Mouse (Mus musculus) CH12.LX (cell line): ENCODE results near the gene Wasf1.

Experiments
- CTCF ChIP-seq, 2 experiments: IDR thresholded peaks in 1 of 2; conservative IDR thresholded peaks in 1 of 2; 2 replicates each; pipeline ENCODE4 v1.5.1; 2011 to 2012; ENCODE audit warnings: low read depth in 2 of 2, low read length in 2 of 2, improper control_type of control experiment in 1 of 2, inconsistent platforms in 1 of 2, mild to moderate bottlenecking in 1 of 2, moderate library complexity in 1 of 2
- EP300 ChIP-seq: IDR thresholded peaks from 2 replicates; pipeline ENCODE4 v1.6.1; 2011; ENCODE audit warnings: low read length, improper control_type of control experiment
- KAT2A ChIP-seq: IDR thresholded peaks from 2 replicates; pipeline ENCODE4 v1.6.1; 2012; ENCODE audit warnings: low read length, improper control_type of control experiment, inconsistent platforms; ENCODE audit not compliant: insufficient replicate concordance
- POLR2A ChIP-seq: IDR thresholded peaks from 2 replicates; pipeline ENCODE4 v1.6.1; 2011; ENCODE audit warnings: low read depth, mild to moderate bottlenecking, improper control_type of control experiment, low read length
- POLR2AphosphoS2 ChIP-seq: IDR thresholded peaks from 2 replicates; pipeline ENCODE4 v1.6.1; 2011; ENCODE audit warnings: low read depth, low read length, improper control_type of control experiment
- SIN3A ChIP-seq: IDR thresholded peaks from 2 replicates; pipeline ENCODE4 v1.6.1; 2012; ENCODE audit warnings: low read length, improper control_type of control experiment, inconsistent platforms
- USF2 ChIP-seq: conservative IDR thresholded peaks from 2 replicates; pipeline ENCODE4 v1.6.1; 2011; ENCODE audit warnings: low read depth, low read length, improper control_type of control experiment
- ZC3H11A ChIP-seq: IDR thresholded peaks from 2 replicates; pipeline ENCODE4 v1.6.1; 2012; ENCODE audit warnings: low read depth, mild to moderate bottlenecking, inconsistent platforms, low read length, improper control_type of control experiment
- ZNF384 ChIP-seq: IDR thresholded peaks from 2 replicates; pipeline ENCODE4 v1.6.1; 2012; ENCODE audit warnings: low read depth, low read length, improper control_type of control experiment, inconsistent platforms

DNA sequence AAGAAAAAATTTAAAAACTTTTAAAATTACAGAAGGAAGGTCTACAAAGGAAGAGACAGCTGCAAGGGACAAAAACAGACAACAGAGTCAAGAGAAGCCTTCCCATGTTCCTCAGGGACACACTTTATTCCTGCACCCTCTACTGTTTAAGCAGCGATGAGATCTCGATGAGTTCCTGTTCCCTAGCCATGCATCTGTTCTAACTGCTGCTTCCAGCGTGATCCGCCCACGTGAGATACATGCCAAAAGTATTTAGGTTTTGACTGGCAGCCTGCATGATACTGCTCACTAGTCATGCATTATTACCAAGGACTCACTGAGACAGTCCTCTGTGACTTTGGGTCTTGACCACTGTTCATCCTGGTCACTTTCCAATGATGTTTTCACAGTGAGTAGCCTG, 72.9 kb downstream of the Wasf1 start:
- no peak for TF ChIP-seq CTCF (conservative IDR thresholded peaks at IDR 0.05 in 1 of 2, IDR thresholded peaks at IDR 0.05 in 1 of 2; ENCODE audit: low read depth in 2 of 2, low read length in 2 of 2)
- TF ChIP-seq USF2: no peak
- no peak for TF ChIP-seq POLR2A
- no peak for TF ChIP-seq SIN3A
- no peak for TF ChIP-seq ZC3H11A
- no peak for TF ChIP-seq EP300
- TF ChIP-seq KAT2A: no peak
- no peak for TF ChIP-seq ZNF384
- TF ChIP-seq POLR2AphosphoS2: no peak
